Mouse (Mus musculus): Measurements from ENCODE around the gene Tmpo. TPM values are rescaled to one million over a fixed set of nuclear protein-coding genes. Genes with fewer than 3 reads are reported as not detected.

Tmpo gene
- polyA plus RNA-seq, 1 experiment = 204 TPM

DNA sequence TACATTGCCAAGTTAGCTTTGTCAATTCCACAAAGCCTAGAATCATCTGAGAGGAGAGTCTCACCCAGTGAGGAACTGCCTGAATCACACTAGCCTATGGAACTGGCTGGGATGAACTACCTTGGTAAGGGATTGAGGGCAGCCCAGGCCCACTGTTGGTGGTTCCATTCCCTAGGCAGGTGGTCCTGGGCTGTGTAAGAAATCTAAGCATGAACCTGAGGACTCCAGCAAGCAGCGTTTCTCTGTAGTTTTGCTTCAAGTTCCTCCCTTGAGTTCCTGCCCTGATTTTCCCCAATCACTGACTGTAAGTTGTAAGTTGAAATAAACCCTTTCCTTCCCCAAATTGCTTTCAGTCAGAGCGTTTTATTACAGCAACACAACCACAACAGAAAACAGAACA lies 1.3 kb downstream of the Tmpo start:
- H3K4me1 ChIP-seq (ENCODE audit: control insufficient read depth, insufficient read depth, low read length) = peaks cover 5% of the 10 kb centered on the region
- H3K4me3 ChIP-seq (ENCODE audit: insufficient read depth, low read depth, low read length) = no peak overlapping the region
- no peak for TF ChIP-seq POLR2A (IDR thresholded peaks at IDR 0.05; ENCODE audit: insufficient read depth, low read depth, low read length)
- no peak for TF ChIP-seq CTCF (IDR thresholded peaks at IDR 0.05; ENCODE audit: insufficient read depth, low read depth, low read length)
- WGBS = 89% methylated on average over 2 of the region's 2 CpGs
- H3K27ac ChIP-seq (ENCODE audit: insufficient read depth, low read depth, low read length) = no peak overlapping the region

DNA sequence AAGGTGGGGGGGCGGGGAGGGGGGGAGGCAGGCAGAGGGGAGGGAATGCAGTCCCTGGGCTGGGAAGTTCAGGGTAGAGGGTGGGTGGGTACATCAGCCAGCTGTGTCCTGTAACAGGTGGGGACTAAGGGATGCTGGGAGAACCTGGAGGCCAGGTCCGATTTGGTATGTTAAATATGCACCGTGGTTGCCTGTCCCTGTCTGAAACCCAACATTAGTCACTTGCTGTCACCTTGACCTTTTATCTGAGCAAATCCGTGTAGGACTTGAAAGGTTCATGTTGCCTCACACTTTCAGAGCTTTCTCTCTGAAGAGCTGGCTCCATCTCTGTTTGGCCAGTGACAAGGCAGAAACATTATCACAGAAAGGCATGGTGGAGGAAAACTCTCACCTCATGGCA lies 3.9 kb downstream of the Tmpo start:
- TF ChIP-seq CTCF (IDR thresholded peaks at IDR 0.05; ENCODE audit: insufficient read depth, low read depth, low read length) = no peak
- TF ChIP-seq POLR2A (IDR thresholded peaks at IDR 0.05; ENCODE audit: insufficient read depth, low read depth, low read length) = no peak
- H3K27ac ChIP-seq (ENCODE audit: insufficient read depth, low read depth, low read length) = no peak overlapping the region
- WGBS = 80% methylated on average over 4 of the region's 4 CpGs
- no peak overlapping the region for H3K4me3 ChIP-seq (ENCODE audit: insufficient read depth, low read depth, low read length)
- H3K4me1 ChIP-seq (ENCODE audit: control insufficient read depth, insufficient read depth, low read length) = no peaks in the 10 kb centered on the region; the same call in 1 of the 2 replicates

- 76% methylated on average over 14 of the region's 14 CpGs for WGBS
- Histone ChIP-seq H3K4me1 (ENCODE audit: control insufficient read depth, insufficient read depth, low read length) (peaks cover 6% of the 10 kb centered on the region), H3K4me3 (ENCODE audit: insufficient read depth, low read depth, low read length) (no peak overlapping the region), H3K27ac (ENCODE audit: insufficient read depth, low read depth, low read length) (0 out of 2 replicates have a peak overlapping the region, but pooled peaks have one; percentile 79)
- no peak for TF ChIP-seq POLR2A (IDR thresholded peaks at IDR 0.05; ENCODE audit: insufficient read depth, low read depth, low read length)
- TF ChIP-seq CTCF (IDR thresholded peaks at IDR 0.05; ENCODE audit: insufficient read depth, low read depth, low read length) = no peak
Observed at GRCm38 (mm10) chr10:91172329-91173100, 8.6 kb downstream of the Tmpo start.

- peak; percentile 16; the same call in 1 of the 2 replicates for TF ChIP-seq CTCF (IDR thresholded peaks at IDR 0.05; ENCODE audit: insufficient read depth, low read depth, low read length)
- TF ChIP-seq POLR2A (IDR thresholded peaks at IDR 0.05; ENCODE audit: insufficient read depth, low read depth, low read length) = peak; percentile 95
- Histone ChIP-seq H3K27ac (ENCODE audit: insufficient read depth, low read depth, low read length) (peak overlapping the region; percentile 79), H3K4me3 (ENCODE audit: insufficient read depth, low read depth, low read length) (peak overlapping the region; percentile 94), H3K4me1 (ENCODE audit: control insufficient read depth, insufficient read depth, low read length) (peaks cover 8% of the 10 kb centered on the region)
- under 1% methylated on average over 68 of the region's 68 CpGs for WGBS
Observed at GRCm38 (mm10) chr10:91171455-91172328, 9.4 kb downstream of the Tmpo start.

DNA sequence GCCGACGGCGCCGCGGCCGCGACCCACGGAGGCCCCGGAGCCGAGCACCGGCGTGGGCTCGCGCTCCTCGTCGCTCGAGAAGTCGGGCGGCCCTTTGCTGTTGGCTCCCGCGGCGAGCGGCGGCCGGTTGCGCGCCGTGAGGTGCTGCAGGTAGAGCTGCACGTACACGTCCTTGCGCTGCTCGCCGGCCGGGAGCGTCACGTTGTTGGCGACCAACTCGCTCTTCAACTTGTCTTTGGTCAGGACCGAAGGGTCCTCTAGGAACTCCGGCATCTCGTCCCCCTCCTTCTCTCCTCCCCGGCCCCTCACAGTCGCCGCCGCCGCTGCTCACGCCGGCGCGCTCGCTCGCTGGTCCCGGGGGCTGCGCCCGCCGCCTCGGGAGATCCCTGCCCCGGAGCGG lies 10.1 kb downstream of the Tmpo start:
- WGBS = under 1% methylated on average over 59 of the region's 59 CpGs
- TF ChIP-seq POLR2A (IDR thresholded peaks at IDR 0.05; ENCODE audit: insufficient read depth, low read depth, low read length) = no peak
- TF ChIP-seq CTCF (IDR thresholded peaks at IDR 0.05; ENCODE audit: insufficient read depth, low read depth, low read length) = no peak

GRCm38 (mm10) chr10:91170143-91170941 lies 10.8 kb downstream of the Tmpo start:
- H3K27ac ChIP-seq (ENCODE audit: insufficient read depth, low read depth, low read length) = peak overlapping the region; percentile 78
- peak overlapping the region; percentile 94 for H3K4me3 ChIP-seq (ENCODE audit: insufficient read depth, low read depth, low read length)
- under 1% methylated on average over 50 of the region's 50 CpGs for WGBS
- H3K4me1 ChIP-seq (ENCODE audit: control insufficient read depth, insufficient read depth, low read length) = peaks cover 8% of the 10 kb centered on the region
- TF ChIP-seq CTCF (IDR thresholded peaks at IDR 0.05; ENCODE audit: insufficient read depth, low read depth, low read length) (peak; percentile 60), POLR2A (IDR thresholded peaks at IDR 0.05; ENCODE audit: insufficient read depth, low read depth, low read length) (no peak)

More for the DNA sequence above, 10.1 kb downstream of the Tmpo start:
- Histone ChIP-seq H3K27ac (ENCODE audit: insufficient read depth, low read depth, low read length) (peak overlapping the region; percentile 78), H3K4me1 (ENCODE audit: control insufficient read depth, insufficient read depth, low read length) (peaks cover 8% of the 10 kb centered on the region), H3K4me3 (ENCODE audit: insufficient read depth, low read depth, low read length) (peak overlapping the region; percentile 94)

DNA sequence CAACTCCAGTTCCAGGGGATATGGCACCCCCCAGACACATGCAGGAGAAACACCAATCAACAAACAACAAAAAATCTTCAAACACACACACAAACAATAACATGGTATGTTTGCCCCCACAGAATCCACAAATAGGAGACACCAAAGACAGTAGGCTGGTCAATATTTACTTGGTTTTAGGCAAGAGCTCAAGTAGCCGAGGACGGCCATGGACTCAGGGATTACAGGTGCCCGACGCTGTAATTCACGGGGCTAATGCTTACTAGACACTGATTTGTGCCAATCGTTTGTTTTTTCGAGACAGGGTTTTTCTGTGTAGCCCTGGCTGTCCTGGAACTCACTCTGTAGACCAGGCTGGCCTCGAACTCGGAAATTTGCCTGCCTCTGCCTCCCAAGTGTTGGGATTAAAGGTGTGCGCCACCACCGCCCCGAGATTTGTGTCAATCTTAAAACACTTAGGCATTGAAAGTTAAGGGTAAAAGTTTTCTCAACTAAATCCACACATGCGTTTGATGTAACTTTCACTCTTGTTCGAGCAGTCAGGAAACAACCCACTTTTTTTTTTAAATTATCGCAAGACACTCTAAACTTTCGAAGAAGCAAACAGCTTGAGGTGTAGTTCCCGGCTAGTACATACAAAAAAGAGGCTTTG lies 11.6 kb downstream of the Tmpo start:
- Histone ChIP-seq H3K27ac (ENCODE audit: insufficient read depth, low read depth, low read length) (no peak overlapping the region), H3K4me1 (ENCODE audit: control insufficient read depth, insufficient read depth, low read length) (peaks cover 8% of the 10 kb centered on the region), H3K4me3 (ENCODE audit: insufficient read depth, low read depth, low read length) (peak overlapping the region; percentile 24; the same call in 1 of the 2 replicates)
- no peak for TF ChIP-seq CTCF (IDR thresholded peaks at IDR 0.05; ENCODE audit: insufficient read depth, low read depth, low read length)
- TF ChIP-seq POLR2A (IDR thresholded peaks at IDR 0.05; ENCODE audit: insufficient read depth, low read depth, low read length) = no peak
- WGBS = 33% methylated on average over 17 of the region's 17 CpGs

GRCm38 (mm10) chr10:91167352-91167751 lies 13.8 kb downstream of the Tmpo start:
- Histone ChIP-seq H3K4me1 (ENCODE audit: control insufficient read depth, insufficient read depth, low read length) (peaks cover 8% of the 10 kb centered on the region), H3K4me3 (ENCODE audit: insufficient read depth, low read depth, low read length) (no peak overlapping the region), H3K27ac (ENCODE audit: insufficient read depth, low read depth, low read length) (no peak overlapping the region)
- TF ChIP-seq POLR2A (IDR thresholded peaks at IDR 0.05; ENCODE audit: insufficient read depth, low read depth, low read length) = no peak
- TF ChIP-seq CTCF (IDR thresholded peaks at IDR 0.05; ENCODE audit: insufficient read depth, low read depth, low read length) = no peak
- 23% methylated on average over 7 of the region's 7 CpGs for WGBS
